Mouse (Mus musculus) intestine, embryonic 14.5 days (tissue): ENCODE data around the gene Fbp1. TPM values are rescaled to one million over a fixed set of nuclear protein-coding genes. Genes with fewer than 3 reads are reported as not detected.

Experiments
- ATAC-seq: fragments of 200-750 bp; cut with Nextera tagmentation; replicated peaks from 2 replicates; pipeline ENCODE4 v1.8.0; 2017; ENCODE audit warnings: low read depth, moderate number of reproducible peaks, moderate TSS enrichment, moderate library complexity; ENCODE audit not compliant: low FRiP score, low TSS enrichment
- DNase-seq: peaks from one replicate; pipeline ENCODE4 v3.0.0-alpha.2; 2018; ENCODE audit warnings: low spot score
- H3K27ac ChIP-seq: fragments of 300-500 bp; sonication (generic); 2 replicates; pipeline ENCODE4 v1.5.1; 2014; ENCODE audit warnings: low read depth, mild to moderate bottlenecking, control low read depth
- H3K27me3 ChIP-seq: fragments of 300-500 bp; sonication (generic); replicated peaks from 2 replicates; pipeline ENCODE4 v1.6.1; 2014; ENCODE audit warnings: low read length, control low read depth; ENCODE audit not compliant: control insufficient read depth, insufficient read depth
- H3K36me3 ChIP-seq: fragments of 300-500 bp; sonication (generic); 2 replicates; pipeline ENCODE4 v1.6.1; 2014; ENCODE audit warnings: low read length, control low read depth; ENCODE audit not compliant: control insufficient read depth, insufficient read depth
- H3K4me1 ChIP-seq: fragments of 300-500 bp; sonication (generic); replicated peaks from 2 replicates; pipeline ENCODE4 v1.6.1; 2014; ENCODE audit warnings: low read length, control low read depth, mixed read lengths; ENCODE audit not compliant: control insufficient read depth, insufficient read depth
- H3K4me2 ChIP-seq: fragments of 300-500 bp; sonication (generic); 2 replicates; pipeline ENCODE4 v1.6.1; 2014; ENCODE audit warnings: low read length
- H3K4me3 ChIP-seq: fragments of 300-500 bp; sonication (generic); 2 replicates; pipeline ENCODE4 v1.5.1; 2014; ENCODE audit warnings: low read depth, low read length, control low read depth, mixed read lengths
- H3K9ac ChIP-seq: fragments of 300-500 bp; sonication (generic); 2 replicates; pipeline ENCODE4 v1.6.1; 2014; ENCODE audit warnings: mild to moderate bottlenecking, low read length
- H3K9me3 ChIP-seq: fragments of 300-500 bp; sonication (generic); 2 replicates; pipeline ENCODE4 v1.6.1; 2016; ENCODE audit warnings: low read length, control low read depth; ENCODE audit not compliant: control insufficient read depth
- WGBS: fragments of 180-500 bp; shearing (Covaris S2); extraction: QIAGEN DNeasy Blood & Tissue Kit; methylation state at CpG from one replicate; pipeline ENCODE4 v1.1.7; 2014; 5-methylcytosine and 5-hydroxymethylcytosine counted together
- polyA plus RNA-seq: library from polyadenylated mRNA; unstranded; fragments of >200 nt; fragmentation: Nextera tagmentation; extraction: Ambion mirVana; gene quantifications from 2 replicates; pipeline ENCODE4 v1.2.1, GENCODE M21; 2014

The Fbp1 gene
- polyA plus RNA-seq, 1 experiment from 2014 or later: 0.51 TPM

- Histone ChIP-seq H3K4me2 (no peak overlapping the region), H3K9me3 (no peaks in the 10 kb centered on the region), H3K9ac (no peak overlapping the region), H3K36me3 (no peaks in the 10 kb centered on the region), H3K4me3 (no peak overlapping the region), H3K4me1 (peaks cover 5% of the 10 kb centered on the region; the same call in 1 of the 2 replicates), H3K27me3 (no peaks in the 10 kb centered on the region), H3K27ac (no peak overlapping the region)
- WGBS: 34% methylated on average over 11 of the region's 11 CpGs
- peak; percentile 88 for DNase-seq
- ATAC-seq: no peak
Observed at GRCm38 (mm10) chr13:62919647-62920341, 31.7 kb upstream of the Fbp1 start.

- no peaks in the 10 kb centered on the region for H3K9me3 ChIP-seq
- no peak overlapping the region for H3K9ac ChIP-seq
- no peak overlapping the region for H3K4me2 ChIP-seq
- no peaks in the 10 kb centered on the region for H3K36me3 ChIP-seq
- 55% methylated on average over 1 of the region's 1 CpGs for WGBS
- H3K4me3 ChIP-seq: no peak overlapping the region
- H3K4me1 ChIP-seq: 0 out of 2 replicates have a peak, but pooled peaks cover 5% of the 10 kb centered on the region
- H3K27me3 ChIP-seq: no peaks in the 10 kb centered on the region
- H3K27ac ChIP-seq: no peak overlapping the region
- ATAC-seq: no peak
- no peak for DNase-seq
Observed at GRCm38 (mm10) chr13:62917416-62918110, 29.5 kb upstream of the Fbp1 start.

GRCm38 (mm10) chr13:62916675-62917074 lies 28.6 kb upstream of the Fbp1 start:
- no peak overlapping the region for H3K4me2 ChIP-seq
- WGBS: 47% methylated on average over 4 of the region's 4 CpGs
- DNase-seq (no peak), ATAC-seq (no peak)
- no peak overlapping the region for H3K27ac ChIP-seq
- H3K9me3 ChIP-seq: no peaks in the 10 kb centered on the region
- H3K27me3 ChIP-seq: no peaks in the 10 kb centered on the region
- H3K9ac ChIP-seq: no peak overlapping the region
- H3K4me3 ChIP-seq: no peak overlapping the region
- H3K36me3 ChIP-seq: no peaks in the 10 kb centered on the region
- H3K4me1 ChIP-seq: 0 out of 2 replicates have a peak, but pooled peaks cover 5% of the 10 kb centered on the region

- no peak overlapping the region for H3K4me3 ChIP-seq
- 82% methylated on average over 5 of the region's 5 CpGs for WGBS
- no peak overlapping the region for H3K4me2 ChIP-seq
- no peaks in the 10 kb centered on the region for H3K27me3 ChIP-seq
- ATAC-seq: no peak
- no peaks in the 10 kb centered on the region for H3K9me3 ChIP-seq
- no peaks in the 10 kb centered on the region for H3K36me3 ChIP-seq
- DNase-seq: no peak
- peaks cover 6% of the 10 kb centered on the region; the same call in 1 of the 2 replicates for H3K4me1 ChIP-seq
- H3K9ac ChIP-seq: no peak overlapping the region
- H3K27ac ChIP-seq: no peak overlapping the region
Observed at GRCm38 (mm10) chr13:62911575-62911974, 23.5 kb upstream of the Fbp1 start.

- Histone ChIP-seq H3K36me3 (no peaks in the 10 kb centered on the region), H3K9me3 (no peaks in the 10 kb centered on the region), H3K4me2 (no peak overlapping the region), H3K4me1 (peaks cover 6% of the 10 kb centered on the region; the same call in 1 of the 2 replicates), H3K27ac (no peak overlapping the region), H3K4me3 (no peak overlapping the region), H3K9ac (no peak overlapping the region), H3K27me3 (no peaks in the 10 kb centered on the region)
- ATAC-seq (no peak), DNase-seq (no peak)
- 80% methylated on average over 4 of the region's 4 CpGs for whole genome bisulfite sequencing
Observed at GRCm38 (mm10) chr13:62910206-62910605, 22.1 kb upstream of the Fbp1 start.

- no peak overlapping the region for H3K9ac ChIP-seq
- WGBS: 64% methylated on average over 5 of the region's 5 CpGs
- H3K9me3 ChIP-seq: no peaks in the 10 kb centered on the region
- H3K4me2 ChIP-seq: no peak overlapping the region
- no peak for ATAC-seq
- no peaks in the 10 kb centered on the region for H3K36me3 ChIP-seq
- peaks cover 6% of the 10 kb centered on the region; the same call in 1 of the 2 replicates for H3K4me1 ChIP-seq
- H3K4me3 ChIP-seq: no peak overlapping the region
- H3K27me3 ChIP-seq: no peaks in the 10 kb centered on the region
- DNase-seq: no peak
- H3K27ac ChIP-seq: no peak overlapping the region
Observed at GRCm38 (mm10) chr13:62909776-62910175, 21.7 kb upstream of the Fbp1 start.

- DNase-seq: peak; percentile 66
- Histone ChIP-seq H3K27me3 (no peaks in the 10 kb centered on the region), H3K36me3 (no peaks in the 10 kb centered on the region), H3K4me1 (peaks cover 6% of the 10 kb centered on the region; the same call in 1 of the 2 replicates), H3K4me2 (0 out of 2 replicates have a peak overlapping the region, but pooled peaks have one; percentile 3), H3K4me3 (no peak overlapping the region), H3K27ac (peak overlapping the region; percentile 34; the same call in 1 of the 2 replicates), H3K9ac (no peak overlapping the region), H3K9me3 (no peaks in the 10 kb centered on the region)
- 23% methylated on average over 8 of the region's 8 CpGs for WGBS
- ATAC-seq: peak; percentile 83
Observed at GRCm38 (mm10) chr13:62908163-62908559, 20.1 kb upstream of the Fbp1 start.

- no peak overlapping the region for H3K4me2 ChIP-seq
- DNase-seq: no peak
Observed at GRCm38 (mm10) chr13:62907527-62908162, 19.6 kb upstream of the Fbp1 start.

More at GRCm38 (mm10) chr13:62907527-62908162, 19.6 kb upstream of the Fbp1 start:
- 74% methylated on average over 14 of the region's 14 CpGs for WGBS
- H3K4me3 ChIP-seq: no peak overlapping the region
- H3K36me3 ChIP-seq: no peaks in the 10 kb centered on the region
- peak; percentile 65; the same call in 1 of the 2 replicates for ATAC-seq
- H3K9ac ChIP-seq: no peak overlapping the region
- H3K27me3 ChIP-seq: no peaks in the 10 kb centered on the region
- H3K27ac ChIP-seq: no peak overlapping the region
- no peaks in the 10 kb centered on the region for H3K9me3 ChIP-seq
- peaks cover 6% of the 10 kb centered on the region; the same call in 1 of the 2 replicates for H3K4me1 ChIP-seq
